Mouse (Mus musculus) G1E (cell line): ENCODE results near the gene Trpc7.

Source experiments
- CTCF ChIP-seq: IDR thresholded peaks from 2 replicates; pipeline ENCODE4 v1.5.1; 2012; ENCODE audit warnings: low read depth, low read length, inconsistent platforms, mixed read lengths
- GATA1 ChIP-seq: IDR thresholded peaks from 2 replicates; pipeline ENCODE4 v1.6.1; 2012; ENCODE audit warnings: borderline replicate concordance, low read length, inconsistent platforms, mixed read lengths
- POLR2AphosphoS5 ChIP-seq: IDR thresholded peaks from 2 replicates; pipeline ENCODE4 v1.6.1; 2012; ENCODE audit warnings: low read depth, low read length, inconsistent platforms; ENCODE audit not compliant: insufficient replicate concordance
- TAL1 ChIP-seq: conservative IDR thresholded peaks from 2 replicates; pipeline ENCODE4 v1.6.1; 2012; ENCODE audit warnings: low read depth, low read length, inconsistent platforms, mixed read lengths

DNA sequence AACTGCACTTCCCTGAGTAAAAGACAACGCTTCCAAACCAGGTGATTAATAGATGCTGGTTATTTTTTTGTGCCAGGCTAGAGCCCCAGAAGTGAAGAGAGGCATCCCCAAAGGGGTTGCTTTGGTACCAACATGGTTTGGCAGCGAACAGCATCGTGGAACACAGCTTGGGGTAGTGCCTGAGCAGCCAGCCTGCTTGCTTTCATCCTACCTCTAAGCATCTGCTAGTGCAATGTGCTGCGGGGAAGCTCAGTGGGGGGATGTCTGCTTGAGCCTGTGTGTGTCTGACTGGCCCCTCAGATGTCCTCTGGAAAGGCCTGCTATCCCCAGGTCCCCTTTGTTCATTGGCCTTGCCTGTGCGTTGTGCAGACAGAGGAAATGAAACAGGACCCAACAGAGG, 42.4 kb downstream of the Trpc7 start:
- no peak for TF ChIP-seq CTCF
- no peak for TF ChIP-seq TAL1
- no peak for TF ChIP-seq GATA1
- TF ChIP-seq POLR2AphosphoS5, result no peak
